Mouse (Mus musculus) right cerebral cortex, postnatal 36 days (tissue): ENCODE measurements around the gene Zbtb20.
A peak's percentile ranks its signal among the peaks of the same experiment; 100 is the strongest.
"Not testable (repeated sequence)": the region's sequence is repeated elsewhere in the genome, so short reads cannot be mapped to it uniquely, and the experiment has no call there.

Experiments
- DNase-seq, 2 experiments: peaks; one replicate each; pipeline ENCODE4 v3.0.0; 2022; ENCODE audit warnings: low spot score in 2 of 2, mixed read lengths in 1 of 2

Gene Zbtb20

DNA sequence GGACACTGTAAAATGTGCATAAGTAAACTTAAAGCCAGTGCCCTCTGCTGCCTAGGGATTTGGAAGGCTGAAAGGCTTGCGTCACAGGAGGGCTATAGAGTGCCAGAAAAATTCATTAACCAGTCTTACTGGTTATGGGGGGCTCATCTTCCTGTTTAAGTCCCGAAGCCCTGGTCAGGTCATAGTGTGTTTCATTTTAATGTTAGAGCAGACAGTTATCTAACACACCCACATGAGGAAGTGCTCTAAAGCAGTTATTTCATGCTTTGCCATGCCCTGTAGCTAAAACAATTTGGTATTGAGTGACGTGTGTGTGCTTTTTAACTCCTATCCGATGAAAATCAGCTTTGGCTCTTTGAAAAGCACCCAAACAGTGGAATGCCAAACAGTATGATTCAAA, 34.3 kb downstream of the Zbtb20 start:
- no peak for DNase-seq

DNA sequence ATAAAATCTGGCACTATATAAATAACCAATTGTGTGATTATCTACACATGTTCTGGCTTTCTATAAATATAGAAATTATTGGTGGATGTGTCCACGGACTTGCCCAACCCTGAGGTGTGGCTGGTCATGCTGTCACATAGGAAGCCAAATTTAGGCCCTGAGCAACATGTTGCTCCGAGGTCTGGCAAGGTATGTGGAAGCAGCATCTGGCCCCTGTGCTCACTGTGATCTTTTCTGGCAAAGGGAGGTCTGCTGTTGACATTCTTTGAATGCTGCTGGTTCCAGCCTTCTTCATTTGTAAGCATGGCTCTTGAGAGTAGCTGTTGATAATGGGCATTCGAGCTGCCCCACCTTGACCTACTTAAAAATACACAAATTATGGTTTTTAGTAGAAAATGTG, 35.0 kb downstream of the Zbtb20 start:
- DNase-seq: no peak

DNA sequence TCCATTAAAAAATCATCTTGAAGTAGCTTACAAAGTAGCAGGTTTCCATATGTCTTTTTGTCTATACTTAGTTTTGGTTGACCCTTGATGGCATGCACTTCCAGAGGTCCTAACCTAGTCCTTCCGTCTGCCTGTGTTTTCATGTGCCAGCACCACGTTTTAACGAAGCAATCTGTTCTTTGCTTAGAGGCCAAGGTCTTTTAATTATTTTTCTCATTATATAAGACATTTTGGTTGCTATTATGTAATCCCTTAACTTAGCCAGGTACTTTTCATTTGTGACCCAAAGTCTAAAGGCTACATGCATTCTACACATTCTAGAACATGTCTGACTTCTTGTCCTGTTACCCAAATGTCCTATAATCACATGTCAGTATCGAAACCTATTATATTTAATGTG, 35.6 kb downstream of the Zbtb20 start:
- DNase-seq: no peak

DNA sequence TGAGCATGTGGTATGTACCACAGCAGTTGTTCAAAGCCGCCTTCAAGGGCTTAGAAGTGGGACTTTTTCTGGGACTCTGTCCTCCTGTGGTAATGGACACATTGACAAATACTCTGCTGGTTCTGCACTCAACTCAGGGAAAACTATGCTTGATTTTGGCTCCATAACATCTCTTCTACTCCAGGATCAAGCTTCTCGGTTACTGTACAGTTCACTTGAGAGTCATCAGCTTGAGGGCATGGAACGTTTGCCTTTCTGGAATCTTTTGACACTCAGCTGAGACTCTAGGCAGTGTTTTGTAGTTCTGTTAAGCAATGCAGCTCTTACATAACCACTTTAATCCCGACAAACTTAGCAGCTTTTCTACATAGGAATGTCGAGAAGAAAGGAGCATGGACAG, 36.1 kb downstream of the Zbtb20 start:
- DNase-seq: no peak

DNA sequence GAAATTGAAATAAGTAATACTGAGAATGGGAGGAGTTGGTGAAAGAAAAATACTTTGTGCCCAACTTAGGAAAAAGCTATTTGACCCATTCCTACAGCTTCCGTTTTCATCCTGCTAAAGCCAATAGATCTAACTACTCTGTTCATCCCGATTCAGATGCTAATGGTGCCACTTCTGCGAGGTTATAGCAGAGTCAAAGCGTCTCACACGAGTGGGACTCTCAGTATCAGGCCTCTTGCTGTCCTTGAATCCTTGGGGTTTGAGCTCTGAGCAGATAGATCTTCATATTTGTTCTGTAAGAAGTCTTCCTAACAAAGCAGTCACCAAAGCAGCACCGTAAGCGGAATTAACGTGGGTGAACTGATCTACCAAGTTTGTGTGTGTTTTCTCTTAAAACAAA, 37.6 kb downstream of the Zbtb20 start:
- DNase-seq: no peak

DNA sequence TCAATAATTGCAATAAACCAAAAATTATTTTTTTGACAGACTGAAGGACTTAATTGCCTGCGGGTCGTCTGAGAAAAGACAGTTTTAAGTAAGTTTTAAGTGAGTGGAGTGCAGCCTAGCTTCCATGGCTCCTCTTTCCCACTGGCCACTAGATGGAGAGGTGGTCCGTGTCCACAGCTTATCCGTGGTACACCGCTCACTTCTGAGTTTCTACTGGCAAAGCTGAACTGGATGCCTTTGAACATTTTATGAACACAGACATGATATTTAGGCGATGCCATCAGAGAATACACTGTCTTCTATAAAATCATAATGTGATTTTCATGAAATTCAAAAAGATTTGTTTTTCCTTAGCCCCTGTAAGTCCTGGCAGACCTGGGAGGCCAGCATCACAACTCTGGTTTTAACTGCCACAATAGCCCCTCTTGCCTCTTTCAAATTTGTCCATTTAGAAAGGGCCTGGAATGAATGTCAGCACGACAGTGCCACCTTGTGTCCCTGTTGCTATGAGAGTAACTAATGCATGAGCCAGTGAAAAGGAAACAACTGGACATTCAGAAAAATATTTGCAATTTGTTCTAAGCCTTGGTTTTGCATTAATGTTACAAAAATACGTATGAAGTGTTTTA, 38.9 kb downstream of the Zbtb20 start:
- DNase-seq: peak; percentile 32 to 41

DNA sequence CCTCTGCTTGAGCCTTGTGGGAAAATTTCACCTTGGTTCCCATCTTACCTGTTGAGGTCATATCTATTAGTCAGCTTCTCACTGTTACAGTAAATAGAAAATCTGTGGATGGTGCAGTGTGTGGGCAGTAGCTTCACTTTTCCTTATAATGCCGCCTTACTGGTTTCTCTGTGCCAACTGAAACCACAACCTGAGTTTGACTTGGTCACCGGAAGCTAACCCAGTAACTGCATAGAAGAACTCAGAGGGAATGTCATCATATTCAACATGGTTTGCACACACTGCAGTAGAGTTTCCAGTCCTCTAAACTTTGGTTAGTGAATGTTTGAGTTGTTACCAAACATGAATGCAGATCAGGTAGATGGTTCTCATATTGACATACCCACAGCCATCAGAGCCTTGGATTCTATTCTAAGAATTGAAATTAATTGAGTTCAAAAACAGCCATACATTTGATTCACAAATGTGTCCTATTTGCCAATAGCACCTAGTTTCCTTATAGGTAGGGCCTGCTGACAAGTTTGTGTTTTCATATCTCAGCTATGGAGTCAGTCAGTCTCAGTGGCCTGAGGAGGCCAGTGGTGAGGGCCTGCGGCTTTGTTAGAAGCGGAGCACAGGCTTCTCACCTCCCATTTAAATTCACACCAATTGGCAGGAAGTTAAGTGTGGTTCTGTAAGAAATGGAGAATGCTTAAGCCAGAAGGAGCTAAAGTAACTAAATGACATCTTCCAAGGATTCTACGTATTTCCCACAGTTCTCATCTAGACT, 44.5 kb downstream of the Zbtb20 start:
- no peak for DNase-seq

DNA sequence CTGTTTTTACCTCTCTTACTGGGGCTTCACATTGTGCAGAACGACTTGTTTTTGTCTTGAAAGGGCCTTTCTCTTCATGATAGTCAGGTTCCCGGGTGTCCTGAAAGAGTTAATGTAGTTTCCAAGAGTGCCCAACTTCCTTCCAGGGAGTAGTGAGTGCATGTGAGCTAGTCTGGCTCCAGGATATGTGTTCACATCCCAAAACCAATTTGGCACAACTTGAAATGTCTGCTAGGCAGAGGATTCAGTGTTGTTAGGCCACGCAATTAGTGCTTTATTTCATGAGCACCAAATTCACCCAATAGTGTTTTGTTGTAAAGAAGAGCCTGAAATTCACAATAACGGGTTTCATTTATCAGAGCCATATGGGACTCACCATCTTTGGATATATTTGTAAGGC, 45.8 kb downstream of the Zbtb20 start:
- DNase-seq: no peak

DNA sequence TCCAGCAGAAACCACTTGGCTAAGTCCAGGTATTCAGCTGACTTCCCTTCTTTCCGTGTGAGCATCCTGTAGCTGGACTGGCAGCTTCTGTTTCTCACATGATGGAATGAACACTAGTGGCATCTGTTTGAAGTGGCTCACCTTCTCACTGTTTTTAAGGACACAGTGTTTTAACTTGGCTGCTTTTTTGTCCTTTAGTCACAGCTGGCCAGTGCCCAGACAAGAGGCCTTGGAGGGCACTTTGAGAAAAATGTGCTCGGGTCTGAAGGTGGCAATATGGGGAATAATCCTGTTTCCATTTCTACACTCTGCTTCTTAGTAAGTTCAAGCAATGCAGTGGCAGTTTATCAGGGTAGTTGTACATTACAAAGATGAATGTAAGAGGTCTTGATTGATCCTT, 62.5 kb downstream of the Zbtb20 start:
- DNase-seq: no peak

DNA sequence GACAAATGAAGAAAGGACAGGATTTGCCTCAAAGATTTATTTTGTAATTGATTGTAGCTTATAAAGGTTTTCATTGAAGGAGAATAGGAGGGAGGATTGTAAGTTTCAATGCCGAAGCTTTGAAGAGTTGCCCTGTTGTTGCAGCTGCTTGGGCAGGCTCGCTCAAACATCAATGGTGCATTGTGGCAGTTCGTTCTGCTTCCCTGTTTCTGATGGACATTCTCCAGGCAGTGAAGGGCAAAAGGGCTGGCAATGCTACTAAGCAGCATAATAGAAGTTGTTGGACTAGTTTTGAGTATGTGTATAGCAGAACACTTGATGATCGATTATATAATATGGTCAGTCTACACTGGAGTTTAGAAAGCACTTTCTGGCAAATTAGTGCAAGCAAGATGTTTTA, 71.3 kb downstream of the Zbtb20 start:
- peak; percentile 14 to 16 for DNase-seq

DNA sequence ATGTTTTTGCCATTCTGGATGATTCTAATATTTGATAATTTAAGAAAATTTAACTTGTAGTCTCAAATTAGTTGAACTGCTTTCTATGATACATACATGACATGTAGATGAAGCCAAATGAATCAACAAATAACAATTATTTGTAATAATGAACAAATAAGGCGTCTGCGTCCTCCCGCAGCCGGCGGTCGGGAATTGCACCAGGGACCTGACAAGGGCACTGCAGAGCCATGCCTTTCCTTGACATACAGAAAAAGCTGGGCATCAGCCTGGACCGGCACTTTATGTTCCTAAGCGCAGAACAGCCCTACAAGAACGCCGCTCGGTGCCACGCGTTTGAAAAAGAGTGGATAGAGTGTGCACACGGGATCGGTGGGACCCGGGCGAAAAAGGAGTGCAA, 79.7 kb downstream of the Zbtb20 start:
- not testable (repeated sequence) for DNase-seq

DNA sequence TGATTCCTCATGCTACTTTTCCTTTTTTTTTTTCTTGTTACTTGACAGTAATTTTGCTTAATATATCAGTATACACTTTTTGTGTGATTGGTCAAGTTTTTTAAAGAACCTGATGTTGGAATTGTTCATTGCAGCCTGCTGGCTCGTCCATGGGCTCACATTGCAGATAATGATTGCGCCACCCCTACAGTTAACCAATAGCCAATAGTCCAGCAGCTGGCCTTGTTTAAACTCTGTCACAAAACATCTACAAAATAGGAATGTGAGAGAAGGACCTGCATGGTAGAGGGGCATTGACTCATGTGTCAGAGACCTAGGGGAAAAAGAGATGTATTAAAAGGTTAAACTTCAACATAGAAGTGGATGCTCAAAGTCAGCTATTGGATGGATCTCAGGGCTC, 97.2 kb downstream of the Zbtb20 start:
- DNase-seq: no peak

DNA sequence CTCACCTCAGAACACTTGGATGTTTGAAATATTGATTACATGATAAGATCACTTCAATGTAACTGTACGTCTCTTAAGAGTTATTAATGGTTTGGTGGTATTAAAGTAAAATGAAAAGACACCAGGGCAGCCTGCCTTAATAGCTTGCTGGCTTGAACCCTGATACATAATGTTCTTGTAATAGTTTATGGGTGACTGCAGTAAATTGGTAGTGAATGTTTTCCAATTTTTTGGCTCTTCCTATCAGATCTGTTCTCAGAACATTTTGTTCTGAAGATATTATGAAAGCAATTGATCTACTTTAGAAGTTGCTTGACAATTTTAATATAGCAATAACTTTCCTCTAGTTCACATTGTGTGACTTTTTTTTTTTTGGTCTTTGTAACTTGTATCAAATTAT, 123.2 kb downstream of the Zbtb20 start:
- no peak for DNase-seq

DNA sequence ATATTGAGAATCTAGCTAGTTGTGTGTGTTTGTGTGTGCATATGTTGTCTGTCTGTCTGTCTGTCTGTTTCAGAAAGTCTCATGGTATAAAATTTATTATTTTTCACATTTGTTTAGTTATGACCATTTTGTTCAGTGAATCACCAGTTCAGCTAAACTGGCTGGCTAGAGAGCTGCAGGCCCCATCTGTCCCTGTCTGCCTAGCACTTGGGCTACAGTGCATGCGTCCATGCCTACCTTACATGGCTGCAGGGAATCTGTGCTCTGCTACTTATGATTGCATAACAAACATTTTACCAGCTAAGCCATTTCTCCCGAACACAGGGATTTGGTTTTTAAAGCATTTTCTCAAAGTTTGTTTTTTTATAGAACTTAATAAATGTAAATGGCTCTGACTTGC, 150.7 kb downstream of the Zbtb20 start:
- no peak for DNase-seq

DNA sequence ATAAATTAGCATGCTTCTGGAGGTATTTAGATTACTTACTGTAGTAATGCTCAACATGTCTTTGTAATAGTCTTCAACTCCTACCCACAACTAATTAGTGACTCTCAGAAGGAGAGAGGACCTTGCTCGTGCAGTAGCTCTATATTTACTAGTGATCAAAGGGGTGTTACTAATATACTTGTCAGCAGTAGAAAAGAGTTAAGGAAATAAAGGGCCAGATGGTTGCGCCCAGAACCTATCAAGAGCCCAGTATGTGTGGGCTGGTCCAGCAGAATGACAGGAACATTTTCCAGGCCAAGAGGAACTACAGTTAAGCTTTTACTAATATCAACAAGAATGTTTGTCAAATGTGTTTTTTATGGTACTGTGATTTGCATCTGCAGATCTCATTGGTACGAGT, 153.6 kb downstream of the Zbtb20 start:
- DNase-seq: no peak

DNA sequence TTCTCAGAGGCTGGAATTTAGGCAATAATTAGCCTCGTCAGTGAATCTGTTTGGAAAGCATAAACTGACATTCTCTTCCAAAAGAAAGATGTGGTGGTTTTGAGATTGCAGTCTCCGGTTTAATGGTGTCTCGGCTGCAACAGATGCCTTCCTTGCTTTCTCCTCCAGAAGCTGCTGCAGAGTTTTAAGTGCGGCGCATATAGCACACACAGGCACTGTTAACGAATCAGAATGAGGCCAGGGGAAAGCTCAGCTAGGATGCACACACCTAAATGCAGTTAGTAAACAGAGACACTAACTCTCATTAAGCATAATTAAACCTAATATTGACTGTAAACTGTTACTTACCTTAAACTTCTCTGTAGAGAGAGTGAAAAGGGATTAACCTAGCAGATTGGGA, 160.0 kb downstream of the Zbtb20 start:
- DNase-seq: no peak

DNA sequence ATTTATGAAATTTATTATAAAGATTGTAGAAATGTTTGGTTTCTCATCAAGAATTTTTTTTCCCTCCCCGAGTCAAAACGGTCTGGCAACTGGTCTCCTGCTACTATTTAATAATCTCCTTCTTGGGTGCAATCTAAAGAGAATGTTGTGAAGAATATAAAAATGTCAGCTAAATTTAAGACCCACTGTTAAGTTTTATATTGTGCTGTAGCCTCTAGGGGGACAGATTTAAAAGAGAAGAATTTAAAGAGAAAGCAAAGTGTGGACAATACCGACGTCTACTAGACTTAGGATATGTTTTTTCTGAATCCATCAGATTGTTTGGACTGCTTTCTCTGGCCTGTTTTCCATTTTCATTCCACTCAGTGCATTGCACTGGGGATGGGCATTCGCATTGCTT, 160.8 kb downstream of the Zbtb20 start:
- no peak for DNase-seq

DNA sequence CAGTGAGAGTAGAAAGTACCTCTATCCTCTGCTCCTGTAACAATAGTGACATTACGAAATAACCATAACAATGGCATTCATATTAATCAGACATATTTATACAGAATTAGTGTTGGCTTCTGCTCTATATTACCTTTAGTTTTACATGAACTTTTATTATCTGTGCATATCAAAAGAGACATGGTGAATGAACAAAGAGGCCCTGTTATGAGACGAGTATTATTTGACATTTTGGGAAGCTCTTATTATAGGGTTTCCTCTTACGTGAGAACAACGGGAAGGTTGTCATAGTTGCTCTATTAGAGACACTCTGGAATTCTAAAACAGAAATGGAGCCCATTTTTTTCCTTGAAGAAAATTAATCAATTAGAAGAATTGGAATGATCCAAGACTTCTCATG, 161.6 kb downstream of the Zbtb20 start:
- no peak for DNase-seq

DNA sequence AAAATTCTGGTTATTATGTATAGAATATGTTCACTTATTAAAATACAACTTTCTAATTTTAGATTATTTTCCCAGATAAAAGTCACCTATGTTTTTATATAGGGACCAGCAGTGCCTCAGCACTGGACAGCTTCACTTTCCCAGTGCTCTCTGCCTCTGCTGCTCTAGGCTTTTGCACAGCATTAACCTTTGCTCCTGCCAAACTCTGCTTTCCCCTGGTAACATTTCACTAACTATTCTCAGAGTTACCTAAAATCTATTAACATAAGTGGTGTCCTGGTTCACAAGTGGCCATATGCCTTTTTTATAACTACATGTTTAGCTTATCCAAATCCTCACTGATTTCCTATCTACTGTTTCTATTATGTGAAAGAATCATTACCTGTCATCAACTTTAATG, 169.9 kb downstream of the Zbtb20 start:
- DNase-seq: no peak

DNA sequence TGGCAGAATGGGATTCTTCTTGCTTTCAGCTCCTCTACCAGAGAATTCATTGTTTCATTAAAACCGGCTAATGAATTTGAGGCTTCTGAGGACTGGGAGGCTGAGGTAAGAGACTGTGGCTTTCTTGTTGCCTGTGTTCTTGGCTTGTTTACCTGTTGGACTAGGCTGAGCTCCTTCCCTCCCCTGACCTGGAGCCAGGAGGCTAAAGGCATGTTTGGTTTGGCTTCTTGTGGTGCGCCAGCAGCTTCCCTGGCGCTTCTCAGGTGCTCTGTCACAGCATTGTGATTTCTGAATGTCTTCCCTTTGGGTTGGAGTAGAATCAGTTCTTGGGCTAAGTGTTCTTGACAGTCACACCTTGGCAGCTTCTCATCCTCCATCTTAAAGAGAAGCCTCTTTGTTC, 171.0 kb downstream of the Zbtb20 start:
- DNase-seq: no peak

DNA sequence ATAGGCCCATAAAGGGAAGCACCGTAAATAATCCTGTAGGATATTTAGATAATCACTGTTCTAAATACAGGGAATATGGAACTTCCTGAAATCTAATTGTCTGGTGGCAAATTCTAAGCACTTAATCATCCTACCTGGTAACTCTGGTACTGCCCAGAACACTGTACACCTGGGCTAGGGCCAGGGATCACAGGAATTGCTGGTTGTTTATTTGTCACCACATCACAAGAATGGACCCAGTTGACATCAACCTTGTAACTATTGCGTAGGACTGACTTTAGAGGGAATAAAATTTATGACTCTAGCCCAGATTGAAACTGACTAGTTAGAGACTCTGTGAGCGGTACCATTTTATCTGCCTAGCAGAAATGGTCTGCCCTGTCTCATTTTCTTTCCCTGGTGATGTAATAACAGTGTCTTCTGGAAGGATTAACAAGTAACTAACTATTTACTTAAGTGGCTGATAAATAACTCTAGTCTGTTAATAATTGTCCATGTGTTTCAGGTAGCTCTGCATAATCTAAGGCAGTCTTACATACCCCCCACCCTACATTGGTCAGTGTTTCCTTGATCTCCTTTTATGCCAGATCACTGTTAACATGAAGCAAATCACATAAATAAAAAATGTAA, 194.1 kb downstream of the Zbtb20 start:
- DNase-seq: no peak

DNA sequence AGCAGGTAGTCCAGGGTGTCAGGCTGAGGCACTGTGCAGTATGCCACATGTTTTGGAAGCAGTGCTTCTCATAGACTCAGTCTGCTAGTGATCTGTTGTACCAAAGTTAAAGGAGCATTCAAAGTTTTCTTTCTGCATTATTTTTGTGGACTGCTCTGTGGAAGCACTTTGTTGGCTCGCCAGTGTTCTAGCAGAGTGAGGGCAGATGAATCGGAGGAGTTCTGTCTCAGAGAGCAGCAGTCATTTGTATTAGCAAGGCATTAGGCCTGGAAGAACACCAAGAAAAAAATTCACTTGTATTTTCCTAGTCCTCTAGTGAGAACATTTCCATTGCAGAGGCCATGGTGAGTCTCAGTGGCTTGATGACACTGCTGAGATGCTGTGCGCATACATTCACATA, 196.2 kb downstream of the Zbtb20 start:
- no peak for DNase-seq
